ENCODE assay signal across 8 mouse cellular contexts in the genomic region with DNA sequence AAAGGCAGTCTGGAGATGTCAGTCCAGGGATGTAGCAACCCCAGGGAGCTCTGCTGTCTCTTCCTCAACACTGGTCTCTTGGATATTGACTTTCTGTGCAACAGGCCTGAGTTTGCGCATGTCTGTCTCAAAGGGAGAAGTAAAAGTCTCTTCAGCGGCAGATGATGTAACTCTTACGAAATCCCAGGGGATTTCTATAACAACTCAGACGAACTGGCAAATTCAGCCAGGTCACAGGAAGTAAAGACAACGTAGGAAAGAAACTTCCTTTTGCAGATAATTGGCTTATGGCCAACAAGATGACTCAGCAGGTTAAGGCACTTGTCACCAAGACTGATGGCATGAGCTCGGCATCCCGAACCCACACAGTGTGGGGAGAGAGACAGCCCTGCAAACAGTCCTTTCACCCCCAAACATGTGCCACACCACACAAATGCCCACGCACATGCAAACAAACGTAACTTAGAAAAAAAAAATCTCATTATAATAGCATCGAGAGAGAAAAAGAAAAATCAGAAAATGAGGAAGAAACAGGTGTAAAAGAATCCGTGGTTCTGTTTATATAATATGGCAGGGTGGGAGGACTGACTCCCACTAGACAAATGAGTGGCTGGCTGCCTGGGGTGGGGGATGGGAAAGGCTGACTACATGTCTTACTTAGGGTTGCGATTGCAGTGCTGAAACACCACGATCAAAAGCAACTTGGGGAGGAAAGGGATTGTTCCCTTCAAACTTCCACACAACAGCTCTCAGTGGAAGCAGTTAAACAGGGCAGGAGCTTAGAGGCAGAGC. TPM values are rescaled to one million over a fixed set of nuclear protein-coding genes. Genes with fewer than 3 reads are reported as not detected.
A peak's percentile ranks its signal among the peaks of the same experiment; 100 is the strongest.
DNase-seq lines count a peak whose midpoint lies in the region; ATAC-seq lines count a peak whose summit lies in the region.

No protein-coding gene starts in this region.

- H3K36me3 ChIP-seq in liver, embryonic 16.5 days (ENCODE audit: control insufficient read depth, insufficient read depth), result no peaks in the 10 kb centered on the region

- H3K4me2 ChIP-seq in liver, embryonic 16.5 days (ENCODE audit: low read depth, low read length), result peak overlapping the region; percentile 33

- peak overlapping the region; percentile 57 for H3K27ac ChIP-seq in liver, embryonic 16.5 days (ENCODE audit: low read length)

- peaks cover 17% of the 10 kb centered on the region for H3K4me1 ChIP-seq in liver, embryonic 16.5 days (ENCODE audit: control insufficient read depth, low read depth, low read length)

- H3K4me3 ChIP-seq in liver, embryonic 16.5 days (ENCODE audit: low read depth, low read length), result no peak overlapping the region

- no peaks in the 10 kb centered on the region for H3K9me3 ChIP-seq in liver, embryonic 16.5 days (replicated peaks; ENCODE audit: control insufficient read depth, low read length)

- 21% methylated on average over 13 of the region's 13 CpGs for WGBS in liver, embryonic 16.5 days (ENCODE audit: insufficient replicate concordance)

- ATAC-seq in liver, embryonic 16.5 days (ENCODE audit: low read depth), result peak; percentile 64

- peak; percentile 60 for DNase-seq in adrenal gland, postnatal 10 days
- no peak for DNase-seq in adrenal gland, postnatal 25 days
- peak; percentile 51 for DNase-seq in testis, postnatal 10 days (ENCODE audit: low spot score)
- no peak for DNase-seq in testis, postnatal 14 days (ENCODE audit: low spot score)
- DNase-seq in embryo, embryonic 10.5 days (ENCODE audit: low spot score), result no peak
- no peak for DNase-seq in right cerebral cortex, postnatal 14 days
- no peak for DNase-seq in ovary, adult 18-20 months (ENCODE audit: low spot score)

- no peaks in the 10 kb centered on the region for H3K27me3 ChIP-seq in liver, embryonic 16.5 days (ENCODE audit: control insufficient read depth, insufficient read depth, low read depth, low read length)

- H3K9ac ChIP-seq in liver, embryonic 16.5 days (ENCODE audit: low read depth, low read length), result no peak overlapping the region

RNA-seq across cellular contexts. Expression of gene Slc25a33, which starts 6.7 kb away (rescaled TPM):
- 10 to 100 TPM; 24.3 to 34.0 TPM for total RNA-seq in adrenal gland, postnatal 10 days (2021)
- total RNA-seq in adrenal gland, postnatal 25 days (2021), result 27.7 and 32.2 TPM in 2 replicates
- 10.7 and 11.3 TPM in 2 replicates for polyA plus RNA-seq in liver, embryonic 16.5 days (2015; fragmentation: Nextera tagmentation; extraction: Ambion mirVana)

RNA-seq across cellular contexts. Expression of gene Tmem201, which starts 42.9 kb away (rescaled TPM):
- 10 to 100 TPM; 35.0 to 43.6 TPM for total RNA-seq in adrenal gland, postnatal 10 days (2021)
- 34.1 and 36.1 TPM in 2 replicates for total RNA-seq in adrenal gland, postnatal 25 days (2021)
- polyA plus RNA-seq in liver, embryonic 16.5 days (2015; fragmentation: Nextera tagmentation; extraction: Ambion mirVana), result 5.4 and 6.5 TPM in 2 replicates

Comparison
In these comparisons a context has a peak if more than half of its experiments do, and no peak if none do; other contexts are left out.
1. DNase-seq: peak in adrenal gland, postnatal 10 days (single experiment) and testis, postnatal 10 days (single experiment); none in adrenal gland, postnatal 25 days (single experiment), testis, postnatal 14 days (single experiment), embryo, embryonic 10.5 days (single experiment), right cerebral cortex, postnatal 14 days (single experiment) and ovary, adult 18-20 months (single experiment).